Mouse (Mus musculus) granulocyte monocyte progenitor cell, adult 5-6 weeks (primary cell): Measurements from ENCODE around the gene Vmn1r94. TPM values are rescaled to one million over a fixed set of nuclear protein-coding genes. Genes with fewer than 3 reads are reported as not detected.
"Not testable (repeated sequence)": the region's sequence is repeated elsewhere in the genome, so short reads cannot be mapped to it uniquely, and the experiment has no call there.

Source experiments
- ATAC-seq: replicated peaks from 2 replicates; pipeline ENCODE4 v1.8.0; 2016; ENCODE audit warnings: mild to moderate bottlenecking, moderate TSS enrichment, inconsistent platforms; ENCODE audit not compliant: poor library complexity, severe bottlenecking
- total RNA-seq, 2 experiments: library from RNA; stranded (forward) in 1 of 2; stranded (reverse) in 1 of 2; fragments of 200-712, 200-1000 nt in 1 of 2; fragments of >200 nt in 1 of 2; fragmentation: Nextera tagmentation in 1 of 2; gene quantifications; 2 replicates each; pipeline ENCODE4 v1.2.3; 2014 to 2017

The Vmn1r94 gene
- total RNA-seq (2014; fragmentation: Nextera tagmentation) (not detected in 2 replicates), total RNA-seq (2017) (not detected in 2 replicates)

DNA sequence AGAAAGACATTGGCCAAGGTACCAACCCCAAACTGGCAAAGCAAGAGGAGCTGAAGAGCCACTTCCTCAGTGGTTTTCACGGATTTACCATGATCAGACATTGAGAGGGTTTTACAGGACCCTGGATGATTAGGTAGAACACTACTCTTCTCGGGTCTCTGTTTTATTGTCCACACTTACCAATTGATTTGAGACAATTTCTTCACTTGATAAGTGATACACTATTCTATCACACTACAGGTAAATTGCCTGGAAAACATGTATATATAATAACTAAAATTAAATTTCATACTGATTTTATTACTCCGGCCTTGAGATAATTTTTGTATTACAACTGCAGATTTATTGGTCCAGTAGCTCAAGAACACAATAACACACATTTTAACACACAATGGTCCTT lies at the start of gene Vmn1r94:
Gene Vmn1r94, minus strand, starts transcription at position 101 of the 400 bp plus-strand sequence.
- not testable (repeated sequence) for ATAC-seq

DNA sequence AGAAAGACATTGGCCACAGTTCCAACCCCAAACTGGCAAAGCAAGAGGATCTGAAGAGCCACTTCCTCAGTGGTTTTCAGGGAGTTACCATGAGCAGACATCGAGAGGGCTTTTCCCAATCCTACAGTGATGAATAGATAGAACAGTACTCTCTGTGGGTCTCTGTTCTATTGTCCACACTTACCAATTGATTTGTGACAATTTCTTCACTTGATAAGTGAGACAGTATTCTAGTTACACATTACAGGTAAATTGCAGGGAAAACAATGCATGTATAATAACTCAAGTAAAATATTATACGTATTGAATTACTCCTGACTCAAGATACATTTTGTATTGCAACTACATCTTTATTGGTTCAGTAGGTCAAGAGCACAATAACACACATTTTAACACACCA lies 37.3 kb upstream of the Vmn1r94 start, which contains the start of gene Gm6164:
Gene Gm6164, minus strand, starts transcription at position 101 of the 400 bp plus-strand sequence.
- not testable (repeated sequence) for ATAC-seq

GRCm38 (mm10) chr7:20193410-20193809 lies 25.2 kb upstream of the Vmn1r94 start, which contains the start of gene Vmn1r95:
Gene Vmn1r95 (plus strand): TSS chr7:20193710.
- not testable (repeated sequence) for ATAC-seq

- ATAC-seq, result not testable (repeated sequence)
Observed at GRCm38 (mm10) chr7:20138988-20139387, 29.2 kb downstream of the Vmn1r94 start, which contains the start of gene Vmn1r93. Gene Vmn1r93 (minus strand): TSS chr7:20139088.

DNA sequence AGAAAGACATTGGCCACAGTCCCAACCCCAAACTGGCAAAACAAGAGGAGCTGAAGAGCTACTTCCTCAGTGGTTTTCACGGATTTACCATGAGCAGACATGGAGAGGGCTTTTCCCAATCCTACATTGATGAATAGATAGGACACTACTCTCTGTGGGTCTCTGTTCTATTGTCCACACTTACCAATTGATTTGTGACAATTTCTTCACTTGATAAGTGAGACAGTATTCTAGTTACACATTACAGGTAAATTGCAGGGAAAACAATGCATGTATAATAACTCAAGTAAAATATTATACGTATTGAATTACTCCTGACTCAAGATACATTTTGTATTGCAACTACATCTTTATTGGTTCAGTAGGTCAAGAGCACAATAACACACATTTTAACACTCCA lies 45.7 kb downstream of the Vmn1r94 start, which contains the start of gene Gm16442:
Gene Gm16442, minus strand, starts transcription at position 101 of the 400 bp plus-strand sequence.
- ATAC-seq, result not testable (repeated sequence)

Other genes with a start within 250 kb of the Vmn1r94 start
- gene Pvr, start 247.2 kb downstream of the Vmn1r94 start, total RNA-seq (2014; fragmentation: Nextera tagmentation), result 10.7 and 32.3 TPM in 2 replicates
- 10.9 and 11.3 TPM in 2 replicates for gene Pvr, start 247.2 kb downstream of the Vmn1r94 start, total RNA-seq (2017)
- 3.4 TPM in 1 of 2 replicates, not detected in the other for gene Igsf23, start 217.6 kb downstream of the Vmn1r94 start, total RNA-seq (2014; fragmentation: Nextera tagmentation)
- gene Igsf23, start 217.6 kb downstream of the Vmn1r94 start, total RNA-seq (2017), result not detected in 2 replicates
- gene Ceacam20, start 203.0 kb downstream of the Vmn1r94 start, total RNA-seq (2014; fragmentation: Nextera tagmentation), result not detected in 2 replicates
- not detected in 2 replicates for gene Ceacam20, start 203.0 kb downstream of the Vmn1r94 start, total RNA-seq (2017)
- not detected in 2 replicates for gene Nlrp9b, start 176.9 kb downstream of the Vmn1r94 start, total RNA-seq (2014; fragmentation: Nextera tagmentation)
- gene Nlrp9b, start 176.9 kb downstream of the Vmn1r94 start, total RNA-seq (2017), result not detected in 2 replicates
- not detected in 2 replicates for gene Vmn1r91, start 68.7 kb downstream of the Vmn1r94 start, total RNA-seq (2014; fragmentation: Nextera tagmentation)
- not detected in 2 replicates for gene Vmn1r91, start 68.7 kb downstream of the Vmn1r94 start, total RNA-seq (2017)
- gene Gm16442, start 45.8 kb downstream of the Vmn1r94 start, total RNA-seq (2014; fragmentation: Nextera tagmentation), result not detected in 2 replicates
- gene Gm16442, start 45.8 kb downstream of the Vmn1r94 start, total RNA-seq (2017), result not detected in 2 replicates
- gene Vmn1r93, start 29.3 kb downstream of the Vmn1r94 start, total RNA-seq (2014; fragmentation: Nextera tagmentation), result not detected in 2 replicates
- gene Vmn1r93, start 29.3 kb downstream of the Vmn1r94 start, total RNA-seq (2017), result not detected in 2 replicates
- not detected in 2 replicates for gene Vmn1r95, start 25.3 kb upstream of the Vmn1r94 start, total RNA-seq (2014; fragmentation: Nextera tagmentation)
- gene Vmn1r95, start 25.3 kb upstream of the Vmn1r94 start, total RNA-seq (2017), result not detected in 2 replicates
- not detected in 2 replicates for gene Gm6164, start 37.2 kb upstream of the Vmn1r94 start, total RNA-seq (2014; fragmentation: Nextera tagmentation)
- not detected in 2 replicates for gene Gm6164, start 37.2 kb upstream of the Vmn1r94 start, total RNA-seq (2017)
- not detected in 2 replicates for gene Gm4498, start 65.5 kb upstream of the Vmn1r94 start, total RNA-seq (2014; fragmentation: Nextera tagmentation)
- not detected in 2 replicates for gene Gm4498, start 65.5 kb upstream of the Vmn1r94 start, total RNA-seq (2017)
- not detected in 2 replicates for gene Gm5890, start 94.5 kb upstream of the Vmn1r94 start, total RNA-seq (2014; fragmentation: Nextera tagmentation)
- not detected in 2 replicates for gene Gm5890, start 94.5 kb upstream of the Vmn1r94 start, total RNA-seq (2017)
- not detected in 2 replicates for gene Gm4133, start 165.7 kb upstream of the Vmn1r94 start, total RNA-seq (2014; fragmentation: Nextera tagmentation)
- not detected in 2 replicates for gene Gm4133, start 165.7 kb upstream of the Vmn1r94 start, total RNA-seq (2017)
- not detected in 2 replicates for gene Gm5728, start 207.0 kb upstream of the Vmn1r94 start, total RNA-seq (2014; fragmentation: Nextera tagmentation)
- not detected in 2 replicates for gene Gm5728, start 207.0 kb upstream of the Vmn1r94 start, total RNA-seq (2017)
- not detected in 2 replicates for gene Vmn1r100, start 249.6 kb upstream of the Vmn1r94 start, total RNA-seq (2014; fragmentation: Nextera tagmentation)
- not detected in 2 replicates for gene Vmn1r100, start 249.6 kb upstream of the Vmn1r94 start, total RNA-seq (2017)